Mouse (Mus musculus) thymus, adult 2 months (tissue): ENCODE results near the gene Tekt5.

ENCODE experiments used
- CTCF ChIP-seq: fragments of 200-500 bp; IDR thresholded peaks from 2 replicates; pipeline ENCODE4 v1.5.1; 2012; ENCODE audit warnings: mild to moderate bottlenecking, control low read depth, low read length, moderate library complexity, borderline replicate concordance; ENCODE audit not compliant: control insufficient read depth, poor library complexity, insufficient read depth; ENCODE audit errors: extremely low read depth
- POLR2A ChIP-seq: fragments of 200-500 bp; IDR thresholded peaks from 2 replicates; pipeline ENCODE4 v1.6.1; 2012; ENCODE audit warnings: mild to moderate bottlenecking, low read length, control low read depth, moderate library complexity; ENCODE audit not compliant: control insufficient read depth, poor library complexity, insufficient read depth; ENCODE audit errors: extremely low read depth

DNA sequence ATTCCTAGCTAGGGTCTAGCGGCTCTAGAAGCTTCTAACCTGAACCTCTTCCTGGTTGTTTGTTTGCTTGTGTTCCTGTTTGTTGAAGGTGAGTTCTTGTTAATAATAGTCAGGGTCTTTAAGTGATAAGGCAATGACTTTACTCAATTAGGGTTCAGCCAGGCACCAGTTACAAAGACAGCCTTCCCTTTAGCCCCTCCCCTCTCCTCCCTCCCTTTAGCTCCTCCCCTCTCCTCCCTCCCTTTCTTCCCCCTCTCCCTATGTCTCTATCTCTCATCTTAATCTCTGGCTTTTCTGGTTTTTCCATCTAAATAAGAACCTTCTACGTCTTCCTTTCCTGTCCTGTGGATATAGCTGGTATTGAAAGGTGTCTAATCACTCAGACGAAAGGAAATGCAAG lies 10.7 kb downstream of the Tekt5 start:
- TF ChIP-seq POLR2A (no peak), CTCF (no peak)
